12 mouse cellular contexts compared by ENCODE assay signal in genomic region chr7:80893753-80894129, GRCm38 (mm10). TPM values are rescaled to one million over a fixed set of nuclear protein-coding genes. Genes with fewer than 3 reads are reported as not detected.
DNase-seq lines count a peak whose midpoint lies in the region; ATAC-seq and TF ChIP-seq lines count a peak whose summit lies in the region.
"Had no signal": no experiment of that assay in that cellular context is flagged by ENCODE, and none has a peak within 500 bp of the region (broad histone marks: within the 10 kb centered on the region; RNA-seq: fewer than 3 reads in every experiment).

No protein-coding gene starts in this region.

- H3K4me2 ChIP-seq in heart, embryonic 12.5 days, result no peak overlapping the region
- H3K4me2 ChIP-seq in heart, embryonic 11.5 days, result no peak overlapping the region
- H3K4me2 ChIP-seq in heart, postnatal 0 days (ENCODE audit: low read depth, low read length), result no peak overlapping the region
- H3K4me2 ChIP-seq: liver, embryonic 15.5 days had no signal

- no peak for ATAC-seq in heart, embryonic 12.5 days (ENCODE audit: insufficient number of reproducible peaks, low FRiP score)
- ATAC-seq in heart, embryonic 11.5 days (replicated peaks; ENCODE audit: insufficient number of reproducible peaks, low FRiP score, low TSS enrichment), result no peak
- peak; percentile 37; the same call in 1 of the 2 replicates for ATAC-seq in heart, postnatal 0 days (ENCODE audit: insufficient read depth, low read depth)

- no peaks in the 10 kb centered on the region for H3K27me3 ChIP-seq in heart, embryonic 12.5 days (replicated peaks)
- no peaks in the 10 kb centered on the region for H3K27me3 ChIP-seq in heart, embryonic 11.5 days (ENCODE audit: control insufficient read depth, insufficient read depth, low read length)
- no peaks in the 10 kb centered on the region for H3K27me3 ChIP-seq in spleen, adult 2 months (ENCODE audit: control insufficient read depth, insufficient read depth, low read length)
- no peaks in the 10 kb centered on the region for H3K27me3 ChIP-seq in heart, postnatal 0 days (ENCODE audit: control insufficient read depth, insufficient read depth, low read length)
- H3K27me3 ChIP-seq: liver, embryonic 15.5 days had no signal

- peaks cover 70% of the 10 kb centered on the region for H3K36me3 ChIP-seq in heart, embryonic 12.5 days
- H3K36me3 ChIP-seq in heart, embryonic 11.5 days (ENCODE audit: control insufficient read depth, insufficient read depth, low read length), result peaks cover 14% of the 10 kb centered on the region
- peaks cover 34% of the 10 kb centered on the region for H3K36me3 ChIP-seq in spleen, adult 2 months (ENCODE audit: control insufficient read depth, insufficient read depth, low read length)
- H3K36me3 ChIP-seq in heart, postnatal 0 days (replicated peaks; ENCODE audit: control insufficient read depth, insufficient read depth, low read length), result peaks cover 60% of the 10 kb centered on the region

- H3K9me3 ChIP-seq in heart, embryonic 12.5 days (replicated peaks), result no peaks in the 10 kb centered on the region
- no peaks in the 10 kb centered on the region for H3K9me3 ChIP-seq in heart, embryonic 11.5 days (replicated peaks; ENCODE audit: control insufficient read depth, low read length)
- H3K9me3 ChIP-seq in heart, postnatal 0 days (replicated peaks; ENCODE audit: control insufficient read depth, low read length), result no peaks in the 10 kb centered on the region
- H3K9me3 ChIP-seq: G1E; liver, embryonic 15.5 days had no signal

- TF ChIP-seq POLR2A in spleen, adult 2 months (IDR thresholded peaks at IDR 0.05; ENCODE audit: low read depth, low read length), result no peak

- H3K4me1 ChIP-seq in heart, embryonic 12.5 days (replicated peaks), result peaks cover 14% of the 10 kb centered on the region
- peaks cover 10% of the 10 kb centered on the region for H3K4me1 ChIP-seq in heart, embryonic 11.5 days (ENCODE audit: control insufficient read depth, insufficient read depth, low read length)
- peaks cover 10% of the 10 kb centered on the region; the same call in 1 of the 2 replicates for H3K4me1 ChIP-seq in spleen, adult 2 months (ENCODE audit: control insufficient read depth, insufficient read depth, insufficient read length)
- H3K4me1 ChIP-seq in heart, postnatal 0 days (ENCODE audit: control insufficient read depth, insufficient read depth), result no peaks in the 10 kb centered on the region; the same call in 1 of the 2 replicates

- DNase-seq in spleen, adult 2 months (ENCODE audit: low read depth in 1 of 2, low spot score in 2 of 2), result no peak
- no peak for DNase-seq in spleen, postnatal 10 days (ENCODE audit: low spot score in 2 of 2)
- peak; percentile 56 for DNase-seq in heart, postnatal 0 days (ENCODE audit: low spot score)
- DNase-seq in skeletal muscle tissue, adult 2 months (ENCODE audit: low read depth, low spot score), result peak; percentile 36
- no peak for DNase-seq in urinary bladder, postnatal 4 days (ENCODE audit: low spot score in 2 of 2)
- DNase-seq: adrenal gland, adult 8-10 months; embryo, embryonic 11 days; retina, postnatal 1 day had no signal

- H3K4me3 ChIP-seq in heart, embryonic 12.5 days, result no peak overlapping the region
- no peak overlapping the region for H3K4me3 ChIP-seq in heart, embryonic 11.5 days (ENCODE audit: low read depth, low read length)
- H3K4me3 ChIP-seq in spleen, adult 2 months (ENCODE audit: extremely low read depth, insufficient read depth, insufficient read length), result no peak overlapping the region
- no peak overlapping the region for H3K4me3 ChIP-seq in heart, postnatal 0 days (ENCODE audit: low read depth, low read length)
- H3K4me3 ChIP-seq: liver, embryonic 15.5 days had no signal

- peak overlapping the region; percentile 3; the same call in 1 of the 2 replicates for H3K9ac ChIP-seq in heart, embryonic 12.5 days
- no peak overlapping the region for H3K9ac ChIP-seq in heart, embryonic 11.5 days (ENCODE audit: low read depth, low read length)
- no peak overlapping the region for H3K9ac ChIP-seq in heart, postnatal 0 days (replicated peaks; ENCODE audit: low read depth, low read length)
- H3K9ac ChIP-seq: liver, embryonic 15.5 days had no signal

- WGBS in heart, embryonic 12.5 days, result 55% methylated on average over 6 of the region's 6 CpGs
- 61% methylated on average over 6 of the region's 6 CpGs for WGBS in heart, embryonic 11.5 days (ENCODE audit: insufficient replicate concordance)
- WGBS in spleen, adult 2 months, result 91% methylated on average over 6 of the region's 6 CpGs
- 57% methylated on average over 6 of the region's 6 CpGs for WGBS in heart, postnatal 0 days

- 0 out of 2 replicates have a peak, but pooled peaks have one; percentile 55 for TF ChIP-seq EP300 in heart, postnatal 0 days (IDR thresholded peaks at IDR 0.05; ENCODE audit: low read depth)

- no peak for TF ChIP-seq CTCF in spleen, adult 2 months (IDR thresholded peaks at IDR 0.05; ENCODE audit: extremely low read depth, insufficient read depth, insufficient read length, insufficient replicate concordance)
- TF ChIP-seq CTCF in heart, postnatal 0 days (IDR thresholded peaks at IDR 0.05; ENCODE audit: low read depth), result no peak

- peak overlapping the region; percentile 4; the same call in 1 of the 2 replicates for H3K27ac ChIP-seq in heart, embryonic 12.5 days (ENCODE audit: poor library complexity, severe bottlenecking)
- no peak overlapping the region for H3K27ac ChIP-seq in heart, embryonic 11.5 days (ENCODE audit: low read depth, low read length)
- peak overlapping the region; percentile 49 for H3K27ac ChIP-seq in spleen, adult 2 months (ENCODE audit: insufficient read depth, low read length)
- H3K27ac ChIP-seq in heart, postnatal 0 days (ENCODE audit: low read depth), result peak overlapping the region; percentile 79
- H3K27ac ChIP-seq: liver, embryonic 15.5 days had no signal

RNA-seq across cellular contexts. Expression of gene Wdr73, which starts 7.3 kb away (rescaled TPM):
- 18.8 and 19.9 TPM in 2 replicates for polyA plus RNA-seq in heart, embryonic 12.5 days (2016; fragmentation: Nextera tagmentation; extraction: Ambion mirVana)
- polyA plus RNA-seq in heart, embryonic 11.5 days (2014; fragmentation: Nextera tagmentation; extraction: Ambion mirVana), result 21.6 and 24.2 TPM in 2 replicates
- polyA plus RNA-seq in spleen, adult 2 months (2012; rRNA removed), result 12.8 and 20.1 TPM in 2 replicates
- 22.4 and 23.2 TPM in 2 replicates for total RNA-seq in heart, postnatal 0 days (2014; rRNA removed; ENCODE audit: low replicate concordance)
- polyA plus RNA-seq in heart, postnatal 0 days (2015; fragmentation: Nextera tagmentation; extraction: Ambion mirVana), result 11.4 and 12.4 TPM in 2 replicates

RNA-seq across cellular contexts. Expression of gene Nmb, which starts 11.1 kb away (rescaled TPM):
- polyA plus RNA-seq in heart, embryonic 12.5 days (2016; fragmentation: Nextera tagmentation; extraction: Ambion mirVana), result 3.6 and 3.7 TPM in 2 replicates
- polyA plus RNA-seq in heart, embryonic 11.5 days (2014; fragmentation: Nextera tagmentation; extraction: Ambion mirVana), result 4.7 and 4.9 TPM in 2 replicates
- 5.3 and 5.4 TPM in 2 replicates for polyA plus RNA-seq in spleen, adult 2 months (2012; rRNA removed)
- total RNA-seq in heart, postnatal 0 days (2014; rRNA removed; ENCODE audit: low replicate concordance), result 5.5 and 17.6 TPM in 2 replicates
- 4.2 and 4.4 TPM in 2 replicates for polyA plus RNA-seq in heart, postnatal 0 days (2015; fragmentation: Nextera tagmentation; extraction: Ambion mirVana)

RNA-seq across cellular contexts. Expression of gene Zscan2, which starts 33.0 kb away (rescaled TPM):
- polyA plus RNA-seq in heart, embryonic 12.5 days (2016; fragmentation: Nextera tagmentation; extraction: Ambion mirVana), result 2.0 and 2.4 TPM in 2 replicates
- polyA plus RNA-seq in heart, embryonic 11.5 days (2014; fragmentation: Nextera tagmentation; extraction: Ambion mirVana), result 1.8 and 2.3 TPM in 2 replicates
- 4.3 and 6.5 TPM in 2 replicates for polyA plus RNA-seq in spleen, adult 2 months (2012; rRNA removed)
- 3.7 and 22.0 TPM in 2 replicates for total RNA-seq in heart, postnatal 0 days (2014; rRNA removed; ENCODE audit: low replicate concordance)
- 1.3 and 2.0 TPM in 2 replicates for polyA plus RNA-seq in heart, postnatal 0 days (2015; fragmentation: Nextera tagmentation; extraction: Ambion mirVana)

RNA-seq across cellular contexts. Expression of gene Sec11a, which starts 53.8 kb away (rescaled TPM):
- 145 and 152 TPM in 2 replicates for polyA plus RNA-seq in heart, embryonic 12.5 days (2016; fragmentation: Nextera tagmentation; extraction: Ambion mirVana)
- polyA plus RNA-seq in heart, embryonic 11.5 days (2014; fragmentation: Nextera tagmentation; extraction: Ambion mirVana), result 135 and 186 TPM in 2 replicates
- polyA plus RNA-seq in spleen, adult 2 months (2012; rRNA removed), result 36.9 and 45.3 TPM in 2 replicates
- 79.2 and 118 TPM in 2 replicates for total RNA-seq in heart, postnatal 0 days (2014; rRNA removed; ENCODE audit: low replicate concordance)
- polyA plus RNA-seq in heart, postnatal 0 days (2015; fragmentation: Nextera tagmentation; extraction: Ambion mirVana), result 104 and 110 TPM in 2 replicates

Comparison
In these comparisons a context has a peak if more than half of its experiments do, and no peak if none do; other contexts are left out.
1. DNase-seq: peak in heart, postnatal 0 days (single experiment) and skeletal muscle tissue, adult 2 months (single experiment); none in spleen, adult 2 months (0 of 2), spleen, postnatal 10 days (0 of 2) and urinary bladder, postnatal 4 days (0 of 2).